Mouse (Mus musculus) brain, embryonic 14.5 days (tissue): ENCODE results near the gene Zfp146. TPM values are rescaled to one million over a fixed set of nuclear protein-coding genes. Genes with fewer than 3 reads are reported as not detected.
"Not testable (repeated sequence)": the region's sequence is repeated elsewhere in the genome, so short reads cannot be mapped to it uniquely, and the experiment has no call there.

Experiments
- DNase-seq: peaks from one replicate; pipeline ENCODE4 v3.0.0-alpha.2; 2011; ENCODE audit warnings: low read depth
- CTCF ChIP-seq: fragments of 200-500 bp; IDR thresholded peaks from 2 replicates; pipeline ENCODE4 v1.5.1; 2012; ENCODE audit warnings: inconsistent platforms, mild to moderate bottlenecking, moderate library complexity, borderline replicate concordance; ENCODE audit not compliant: insufficient read depth, insufficient read length; ENCODE audit errors: extremely low read depth
- POLR2A ChIP-seq: fragments of 200-500 bp; IDR thresholded peaks from 2 replicates; pipeline ENCODE4 v1.6.1; 2012; ENCODE audit warnings: mild to moderate bottlenecking, inconsistent platforms, borderline replicate concordance; ENCODE audit not compliant: poor library complexity, insufficient read depth, insufficient read length, severe bottlenecking; ENCODE audit errors: extremely low read depth
- polyA plus RNA-seq: library from polyadenylated mRNA; depleted of rRNA; stranded (reverse); fragments of >200 nt; gene quantifications from 2 replicates; pipeline ENCODE4 v1.2.3, GENCODE M21; 2012; rRNA removed

Zfp146 gene
- polyA plus RNA-seq, result 73.1 and 78.5 TPM in 2 replicates

- TF ChIP-seq CTCF (no peak), POLR2A (peak; percentile 67; the same call in 1 of the 2 replicates)
- DNase-seq, result peak; percentile 99
Measured at GRCm38 (mm10) chr7:30169583-30170282, at the start of gene Zfp146. TSS of gene Zfp146 (minus strand) at chr7:30169750.

- DNase-seq, result no peak
- no peak for TF ChIP-seq POLR2A
- TF ChIP-seq CTCF, result no peak
Measured at GRCm38 (mm10) chr7:30217277-30217676, 47.7 kb upstream of the Zfp146 start.

GRCm38 (mm10) chr7:30216723-30217151, 47.2 kb upstream of the Zfp146 start:
- no peak for TF ChIP-seq POLR2A
- TF ChIP-seq CTCF, result peak; percentile 90
- DNase-seq, result peak; percentile 96

GRCm38 (mm10) chr7:30215875-30216274, 46.3 kb upstream of the Zfp146 start:
- no peak for TF ChIP-seq CTCF
- no peak for TF ChIP-seq POLR2A
- no peak for DNase-seq

DNA sequence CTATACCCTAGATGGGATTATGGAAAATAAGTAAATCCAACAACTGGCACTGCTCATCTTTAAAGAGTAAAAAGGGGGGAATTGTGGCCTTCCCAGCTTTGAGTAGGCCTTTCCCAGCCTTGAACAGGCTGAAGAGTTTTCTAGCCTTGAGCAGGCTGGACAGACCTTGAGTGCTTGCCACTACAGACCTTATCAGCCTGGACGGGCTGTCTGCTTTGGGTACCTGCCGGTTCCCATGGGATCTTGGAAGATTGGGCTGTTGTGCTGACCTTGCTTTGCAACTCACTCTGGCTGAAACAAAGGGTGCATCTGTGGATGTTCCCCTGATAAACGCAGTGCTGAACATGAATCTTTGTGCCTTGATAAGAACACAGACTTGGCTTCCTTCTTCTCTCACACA, 44.3 kb upstream of the Zfp146 start:
- TF ChIP-seq CTCF (no peak), POLR2A (no peak)
- DNase-seq, result no peak

GRCm38 (mm10) chr7:30211025-30211424, 41.5 kb upstream of the Zfp146 start:
- TF ChIP-seq CTCF (no peak), POLR2A (no peak)

GRCm38 (mm10) chr7:30206364-30206763, 36.8 kb upstream of the Zfp146 start:
- not testable (repeated sequence) for DNase-seq

More at GRCm38 (mm10) chr7:30211025-30211424, 41.5 kb upstream of the Zfp146 start:
- DNase-seq, result no peak

- TF ChIP-seq CTCF (peak; percentile 74; the same call in 1 of the 2 replicates), POLR2A (no peak)
- peak; percentile 82 for DNase-seq
Measured at GRCm38 (mm10) chr7:30205383-30205782, 35.8 kb upstream of the Zfp146 start.

DNA sequence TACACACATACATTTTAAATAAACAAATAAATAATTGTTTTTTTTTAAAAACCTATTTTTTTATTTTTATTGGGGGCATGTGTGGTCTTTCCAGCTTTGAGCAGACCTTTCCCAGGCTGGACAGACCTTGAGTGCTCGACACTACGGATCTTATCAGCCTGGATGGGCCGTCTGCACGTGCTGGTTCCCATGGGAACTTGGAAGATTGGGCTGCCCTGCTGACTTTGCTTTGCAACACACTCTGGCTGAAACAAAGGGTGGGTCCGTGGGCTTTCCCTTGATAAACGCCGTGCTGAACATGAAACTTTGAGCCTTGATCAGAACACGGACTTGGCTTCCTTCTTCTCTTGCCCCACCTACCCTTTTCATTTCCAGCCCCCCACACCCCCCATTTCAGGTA, 34.8 kb upstream of the Zfp146 start:
- no peak for DNase-seq
- no peak for TF ChIP-seq CTCF
- TF ChIP-seq POLR2A, result no peak

- no peak for DNase-seq
- TF ChIP-seq CTCF (no peak), POLR2A (no peak)
Measured at GRCm38 (mm10) chr7:30202895-30203690, 33.5 kb upstream of the Zfp146 start.

DNA sequence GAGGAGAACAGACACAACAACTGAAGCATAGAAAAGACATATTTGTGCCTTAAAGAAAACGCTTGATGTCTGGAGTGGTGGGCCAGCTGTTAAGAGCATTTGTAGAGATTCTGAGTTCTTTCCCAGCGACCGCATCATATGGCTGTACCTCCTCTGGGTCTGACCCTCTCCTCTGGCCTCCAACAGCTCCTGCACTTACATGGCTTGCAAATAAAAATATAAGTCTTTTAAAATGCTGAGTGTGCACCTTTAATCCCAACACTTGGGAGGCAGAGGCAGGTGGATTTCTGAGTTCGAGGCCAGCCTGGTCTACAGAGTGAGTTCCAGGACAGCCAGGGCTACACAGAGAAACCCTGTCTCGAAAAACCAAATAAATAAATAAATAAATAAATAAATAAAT, 31.1 kb upstream of the Zfp146 start:
- not testable (repeated sequence) for DNase-seq

DNA sequence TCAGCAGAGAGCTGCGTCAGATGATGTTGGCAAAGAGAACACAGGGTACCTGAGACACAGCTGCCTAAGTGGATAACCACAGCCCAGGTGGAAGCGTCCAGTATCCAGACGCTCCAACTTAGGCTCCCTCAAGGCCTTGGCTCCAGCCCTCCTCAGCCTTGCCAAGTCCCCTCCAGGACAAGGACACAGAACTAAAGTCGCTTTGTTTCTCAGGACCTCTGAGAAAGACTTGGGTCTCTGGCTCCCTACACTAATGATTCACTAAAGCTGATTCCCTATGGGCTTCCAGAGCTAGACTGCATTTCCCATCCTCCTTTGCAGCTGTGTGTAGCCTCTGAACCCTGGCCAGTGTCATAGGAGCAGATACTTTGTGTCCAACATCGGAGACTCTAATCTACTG, 30.6 kb upstream of the Zfp146 start:
- no peak for TF ChIP-seq POLR2A
- no peak for TF ChIP-seq CTCF
- no peak for DNase-seq

GRCm38 (mm10) chr7:30199498-30200139, 30.1 kb upstream of the Zfp146 start:
- DNase-seq, result no peak
- no peak for TF ChIP-seq CTCF
- TF ChIP-seq POLR2A, result no peak

GRCm38 (mm10) chr7:30198481-30198971, 29.0 kb upstream of the Zfp146 start, which contains the start of gene Capns1:
TSS of gene Capns1 (minus strand) at chr7:30198811.
- TF ChIP-seq POLR2A (no peak), CTCF (peak; percentile 82; the same call in 1 of the 2 replicates)
- DNase-seq, result peak; percentile 92
